Mouse (Mus musculus) gastrocnemius, postnatal 14 days (tissue): ENCODE data around the gene Samm50. TPM values are rescaled to one million over a fixed set of nuclear protein-coding genes. Genes with fewer than 3 reads are reported as not detected.

ENCODE experiments used
- DNase-seq: peaks from one replicate; pipeline ENCODE4 v3.0.0; 2021; ENCODE audit warnings: mixed read lengths
- intact Hi-C: fragments of 180-260 bp; cut with DNase I; formaldehyde crosslinking; loops from one replicate; pipeline ENCODE4 v1.15.1; 2025; ENCODE audit warnings: low total_unique reads
- total RNA-seq, 2 experiments: library from RNA; stranded (reverse); gene quantifications; 2 replicates each; pipeline ENCODE4 v1.2.3; 2021

Samm50 gene
- total RNA-seq, 2 experiments from 2014 or later = 178 to 203 TPM

- intact Hi-C loops = no loop called here
- no peak for DNase-seq
These were observed 39.2 kb downstream of the Samm50 start for GRCm38 (mm10) chr15:84231113-84231712.

- intact Hi-C loops = no loop called here
- peak; percentile 47 for DNase-seq
These were observed 39.9 kb downstream of the Samm50 start, which contains the start of gene Parvb for GRCm38 (mm10) chr15:84231721-84232561. Parvb (plus strand) TSS chr15:84232043.

- intact Hi-C loops = no loop called here
These were observed 40.6 kb downstream of the Samm50 start for GRCm38 (mm10) chr15:84232609-84233008.

GRCm38 (mm10) chr15:84234794-84235581, 42.9 kb downstream of the Samm50 start:
- DNase-seq = no peak
- intact Hi-C loops = no loop called here

More at GRCm38 (mm10) chr15:84232609-84233008, 40.6 kb downstream of the Samm50 start:
- DNase-seq = no peak

- no peak for DNase-seq
- intact Hi-C loops = no loop called here
These were observed 43.6 kb downstream of the Samm50 start for GRCm38 (mm10) chr15:84235646-84236045.

GRCm38 (mm10) chr15:84238552-84238951, 46.5 kb downstream of the Samm50 start:
- DNase-seq = no peak
- intact Hi-C loops = no loop called here

- intact Hi-C loops = no loop called here
- DNase-seq = no peak
These were observed 47.0 kb downstream of the Samm50 start for GRCm38 (mm10) chr15:84238991-84239401.

- DNase-seq = peak; percentile 32
- intact Hi-C loops = no loop called here
These were observed 49.5 kb downstream of the Samm50 start for GRCm38 (mm10) chr15:84241520-84241919.

- intact Hi-C loops = no loop called here
These were observed 53.1 kb downstream of the Samm50 start for GRCm38 (mm10) chr15:84245104-84245503.

GRCm38 (mm10) chr15:84246195-84246594, 54.2 kb downstream of the Samm50 start:
- DNase-seq = no peak
- intact Hi-C loops = no loop called here

More at GRCm38 (mm10) chr15:84245104-84245503, 53.1 kb downstream of the Samm50 start:
- DNase-seq = no peak

GRCm38 (mm10) chr15:84247309-84247708, 55.3 kb downstream of the Samm50 start:
- intact Hi-C loops = no loop called here
- no peak for DNase-seq

- intact Hi-C loops = no loop called here
These were observed 59.2 kb downstream of the Samm50 start for GRCm38 (mm10) chr15:84251227-84251626.

GRCm38 (mm10) chr15:84252645-84253044, 60.6 kb downstream of the Samm50 start:
- intact Hi-C loops = no loop called here
- no peak for DNase-seq

More at GRCm38 (mm10) chr15:84251227-84251626, 59.2 kb downstream of the Samm50 start:
- peak; percentile 68 for DNase-seq

- DNase-seq = no peak
- intact Hi-C loops = no loop called here
These were observed 61.7 kb downstream of the Samm50 start for GRCm38 (mm10) chr15:84253757-84254156.

- DNase-seq = no peak
- intact Hi-C loops = no loop called here
These were observed 62.3 kb downstream of the Samm50 start for GRCm38 (mm10) chr15:84254387-84254786.

GRCm38 (mm10) chr15:84256254-84256850, 64.3 kb downstream of the Samm50 start:
- intact Hi-C loops = loop anchor here (5.0 kb wide), 1 partner anchor 356 kb away; no protein-coding TSS in a partner anchor
- no peak for DNase-seq

- DNase-seq = no peak
- intact Hi-C loops = loop anchor here (5.0 kb wide), 1 partner anchor 355 kb away; no protein-coding TSS in a partner anchor
These were observed 64.8 kb downstream of the Samm50 start for GRCm38 (mm10) chr15:84256864-84257263.

- intact Hi-C loops = loop anchor here (5.0 kb wide), 1 partner anchor 354 kb away; no protein-coding TSS in a partner anchor
- no peak for DNase-seq
These were observed 66.7 kb downstream of the Samm50 start for GRCm38 (mm10) chr15:84258602-84259355.
